13 mouse cellular contexts compared by ENCODE assay signal in the genomic region with DNA sequence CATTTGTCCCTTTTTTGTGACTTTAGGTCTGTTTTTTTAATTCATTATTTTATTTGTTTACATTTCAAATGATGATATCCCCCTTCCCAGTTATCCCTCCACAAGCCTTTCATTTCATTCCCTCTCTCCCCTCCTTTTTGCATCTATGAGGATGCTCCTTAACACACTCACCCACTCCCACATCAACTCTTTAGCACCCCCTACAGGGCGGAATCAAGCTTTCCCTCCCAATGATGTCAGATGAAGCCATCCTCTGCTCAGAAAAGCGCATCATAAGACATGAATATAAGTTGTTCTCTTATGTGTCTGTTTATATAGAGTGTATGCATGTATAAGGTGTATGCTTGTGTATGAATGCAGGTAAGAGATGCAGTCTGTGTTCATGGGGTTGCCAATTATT.
DNase-seq lines count a peak whose midpoint lies in the region; ATAC-seq lines count a peak whose summit lies in the region.
"Had no signal": no experiment of that assay in that cellular context is flagged by ENCODE, and none has a peak within 500 bp of the region (broad histone marks: within the 10 kb centered on the region; RNA-seq: fewer than 3 reads in every experiment).

No protein-coding gene starts in this region.

- intact Hi-C loops in gastrocnemius, postnatal 36 days (cut with DNase I) = no loop called here

- H3K4me3 ChIP-seq in hindbrain, embryonic 10.5 days = no peak overlapping the region
- no peak overlapping the region for H3K4me3 ChIP-seq in hindbrain, embryonic 14.5 days (replicated peaks; ENCODE audit: low read length)
- H3K4me3 ChIP-seq: erythroblast, embryonic 14.5 days; kidney, embryonic 15.5 days; limb, embryonic 12.5 days; myocyte had no signal

- H3K9ac ChIP-seq in hindbrain, embryonic 14.5 days = no peak overlapping the region
- H3K9ac ChIP-seq: kidney, embryonic 15.5 days; limb, embryonic 12.5 days had no signal

- ATAC-seq in hindbrain, embryonic 14.5 days (ENCODE audit: low FRiP score) = no peak
- no peak for ATAC-seq in CD4-positive, CD25-positive, alpha-beta regulatory T cell, adult 4 months

- DNase-seq in hindbrain, embryonic 10.5 days (ENCODE audit: low spot score) = peak; percentile 4
- DNase-seq in hindbrain, embryonic 14.5 days (ENCODE audit: low spot score) = no peak
- peak; percentile 5 for DNase-seq in thymus, postnatal 14 days
- no peak for DNase-seq in thymus, postnatal 36 days
- peak; percentile 37 for DNase-seq in embryo, embryonic 10 days (ENCODE audit: low spot score)
- no peak for DNase-seq in urinary bladder, postnatal 4 days (ENCODE audit: low spot score in 2 of 2)
- DNase-seq in gastrocnemius, postnatal 36 days = no peak
- DNase-seq: lung, adult 18-20 months had no signal

- H3K36me3 ChIP-seq in hindbrain, embryonic 10.5 days = no peaks in the 10 kb centered on the region
- H3K36me3 ChIP-seq in hindbrain, embryonic 14.5 days (replicated peaks; ENCODE audit: control insufficient read depth, insufficient read depth) = no peaks in the 10 kb centered on the region
- H3K36me3 ChIP-seq: kidney, embryonic 15.5 days; limb, embryonic 12.5 days had no signal

- WGBS in hindbrain, embryonic 10.5 days = 52% methylated on average over 2 of the region's 2 CpGs
- 50% methylated on average over 2 of the region's 2 CpGs for WGBS in hindbrain, embryonic 14.5 days

- no peaks in the 10 kb centered on the region for H3K27me3 ChIP-seq in hindbrain, embryonic 10.5 days (ENCODE audit: insufficient read depth, poor library complexity, severe bottlenecking)
- no peaks in the 10 kb centered on the region for H3K27me3 ChIP-seq in hindbrain, embryonic 14.5 days (ENCODE audit: control insufficient read depth, insufficient read depth, low read length)
- H3K27me3 ChIP-seq: kidney, embryonic 15.5 days; limb, embryonic 12.5 days had no signal

- H3K9me3 ChIP-seq in hindbrain, embryonic 10.5 days = no peaks in the 10 kb centered on the region
- H3K9me3 ChIP-seq in hindbrain, embryonic 14.5 days (ENCODE audit: control insufficient read depth, low read length) = 0 out of 2 replicates have a peak, but pooled peaks cover 5% of the 10 kb centered on the region
- H3K9me3 ChIP-seq: kidney, embryonic 15.5 days; limb, embryonic 12.5 days had no signal

- no peak overlapping the region for H3K4me2 ChIP-seq in hindbrain, embryonic 14.5 days (replicated peaks)
- H3K4me2 ChIP-seq: kidney, embryonic 15.5 days; limb, embryonic 12.5 days had no signal

- H3K27ac ChIP-seq in hindbrain, embryonic 10.5 days = no peak overlapping the region
- no peak overlapping the region for H3K27ac ChIP-seq in hindbrain, embryonic 14.5 days
- H3K27ac ChIP-seq: kidney, embryonic 15.5 days; limb, embryonic 12.5 days had no signal

- no peaks in the 10 kb centered on the region for H3K4me1 ChIP-seq in hindbrain, embryonic 10.5 days (replicated peaks)
- no peaks in the 10 kb centered on the region for H3K4me1 ChIP-seq in hindbrain, embryonic 14.5 days (replicated peaks; ENCODE audit: control insufficient read depth, insufficient read depth, low read length)
- H3K4me1 ChIP-seq: kidney, embryonic 15.5 days; limb, embryonic 12.5 days had no signal

Comparison
In these comparisons a context has a peak if more than half of its experiments do, and no peak if none do; other contexts are left out.
1. DNase-seq: peak in hindbrain, embryonic 10.5 days (single experiment), thymus, postnatal 14 days (single experiment) and embryo, embryonic 10 days (single experiment); none in hindbrain, embryonic 14.5 days (single experiment), thymus, postnatal 36 days (0 of 2), urinary bladder, postnatal 4 days (0 of 2) and gastrocnemius, postnatal 36 days (0 of 2).